Mouse (Mus musculus) heart, postnatal 25 days (tissue): ENCODE results near the gene Clic6. TPM values are rescaled to one million over a fixed set of nuclear protein-coding genes. Genes with fewer than 3 reads are reported as not detected.

Source experiments
- DNase-seq: peaks from one replicate; pipeline ENCODE4 v3.0.0; 2022; ENCODE audit warnings: low spot score
- intact Hi-C: fragments of 180-260 bp; cut with DNase I; formaldehyde crosslinking; loops from one replicate; pipeline ENCODE4 v1.15.1; 2025
- total RNA-seq, 2 experiments: library from RNA; stranded (reverse); gene quantifications; 2 replicates each; pipeline ENCODE4 v1.2.3; 2021

The Clic6 gene
- total RNA-seq, 2 experiments from 2014 or later, result 0.11 to 0.21 TPM

DNA sequence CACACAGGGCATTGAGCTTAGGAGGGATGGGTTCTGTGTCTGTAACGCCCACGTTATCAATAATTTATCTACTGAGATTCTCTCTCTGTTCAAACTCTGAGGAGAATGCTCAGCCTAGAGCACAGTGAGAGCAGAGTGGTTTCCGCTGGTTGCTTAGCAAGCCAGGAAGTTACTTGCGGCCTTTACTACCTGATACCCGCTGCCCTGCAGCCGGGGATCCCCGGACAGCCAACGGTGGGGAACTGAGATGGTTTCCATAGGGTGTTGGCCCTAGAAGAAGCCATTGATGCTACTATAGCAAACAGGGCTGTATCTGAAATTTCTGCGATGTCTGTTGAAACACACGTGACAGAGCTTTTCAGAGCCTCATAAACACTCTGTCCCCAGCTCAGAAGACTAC is 90.3 kb downstream of the Clic6 start:
- DNase-seq, result no peak
- intact Hi-C loops, result no loop called here

DNA sequence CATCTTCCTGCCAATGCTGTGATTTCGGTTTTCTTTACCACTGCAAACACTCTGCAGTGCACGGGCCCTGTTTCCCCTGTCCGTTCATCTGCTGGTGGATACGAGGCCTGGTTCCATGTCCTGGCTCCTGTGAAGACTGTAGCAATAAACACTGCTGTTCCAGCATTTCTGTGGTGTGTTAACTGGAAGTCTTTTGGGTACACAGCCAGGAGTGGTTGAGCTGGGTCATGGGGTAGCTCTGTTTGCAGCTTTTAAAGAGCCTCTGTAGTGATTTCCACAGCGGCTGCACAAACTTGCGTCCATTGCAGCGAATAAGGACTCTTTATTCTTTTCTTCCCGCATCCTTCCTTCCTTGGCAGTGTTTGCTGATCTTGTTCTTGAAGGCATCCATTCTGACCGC is 91.8 kb downstream of the Clic6 start:
- intact Hi-C loops, result no loop called here

DNA sequence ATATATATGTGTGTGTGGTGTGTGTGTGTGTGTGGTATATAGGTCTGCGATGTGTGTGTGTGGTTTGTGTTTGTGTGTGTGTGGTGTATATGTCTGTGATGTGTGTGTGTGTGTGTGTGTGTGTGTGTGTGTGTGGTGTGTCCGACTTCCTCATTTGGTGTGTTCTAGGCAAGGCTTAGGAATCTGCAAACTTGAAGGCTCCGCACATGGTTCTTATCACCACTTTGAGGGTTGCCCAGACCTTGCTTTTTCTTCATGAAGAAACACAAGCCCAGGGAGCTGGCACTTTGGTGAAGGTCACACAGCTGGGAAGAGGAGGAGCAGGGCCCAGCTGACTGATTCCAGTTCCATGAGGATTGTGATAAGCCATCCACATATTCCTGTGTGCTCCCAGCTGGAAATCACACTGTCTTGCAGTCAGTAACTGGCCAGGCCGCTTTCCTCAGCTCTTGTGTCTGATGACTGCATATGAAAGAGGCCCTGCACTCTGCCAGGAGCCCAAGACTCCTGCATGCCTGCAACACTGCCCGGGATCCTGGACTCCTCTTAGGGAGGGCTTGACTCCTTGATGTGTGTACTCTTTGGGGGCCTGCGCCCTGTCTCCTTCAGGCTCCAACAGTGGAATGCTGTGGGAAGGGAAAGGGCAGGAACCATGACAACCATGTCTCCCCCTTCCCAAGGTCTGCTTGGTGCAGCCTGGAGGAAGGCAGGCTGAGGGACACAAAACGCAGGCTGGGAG is 93.5 kb downstream of the Clic6 start:
- DNase-seq, result no peak

More for the DNA sequence above, 91.8 kb downstream of the Clic6 start:
- DNase-seq, result no peak

GRCm38 (mm10) chr16:92580981-92581380 is 95.4 kb downstream of the Clic6 start:
- no peak for DNase-seq
- intact Hi-C loops, result no loop called here

More for the DNA sequence above, 93.5 kb downstream of the Clic6 start:
- intact Hi-C loops, result no loop called here

DNA sequence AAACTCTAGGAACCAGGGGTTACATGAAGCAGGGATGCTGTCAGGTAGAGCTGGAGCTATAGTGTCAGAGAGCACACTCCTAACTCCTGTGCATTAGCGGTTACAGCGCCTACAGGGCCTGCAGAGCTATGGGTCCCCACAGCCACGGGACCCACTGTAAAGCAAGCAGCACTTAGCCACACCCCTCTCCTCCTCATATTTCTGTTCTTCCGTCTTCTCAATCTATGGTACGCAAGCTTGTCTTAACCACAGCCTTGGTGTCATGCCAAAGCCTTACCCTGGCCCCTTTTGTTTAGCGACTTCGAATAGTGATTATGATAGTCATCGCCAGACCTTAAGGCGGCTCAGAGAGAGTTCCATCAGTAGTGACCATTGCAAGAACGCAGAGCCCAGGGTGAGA is 96.2 kb downstream of the Clic6 start:
- intact Hi-C loops, result no loop called here
- no peak for DNase-seq

GRCm38 (mm10) chr16:92587836-92588235 is 102.3 kb downstream of the Clic6 start:
- intact Hi-C loops, result no loop called here
- no peak for DNase-seq

Other genes starting within 250 kb of the Clic6 start
- not detected for gene Kcne2, start 193.3 kb upstream of the Clic6 start, total RNA-seq
- gene Smim11, start 184.4 kb upstream of the Clic6 start, total RNA-seq, result 10 to 100 TPM; 75.9 to 77.2 TPM
- gene Fam243, start 164.3 kb upstream of the Clic6 start, total RNA-seq, result 1 to 10 TPM in 1 of 2 experiments, under 1 TPM in 1; 0.75 to 1.4 TPM
- 10 to 100 TPM; 39.8 to 40.1 TPM for gene Kcne1, start 126.3 kb upstream of the Clic6 start, total RNA-seq
- gene Rcan1, start 14.9 kb upstream of the Clic6 start, total RNA-seq, result 10 to 100 TPM; 48.8 to 97.8 TPM